Mouse (Mus musculus) heart, embryonic 10.5 days (tissue): ENCODE measurements around the gene 5530401A14Rik. TPM values are rescaled to one million over a fixed set of nuclear protein-coding genes. Genes with fewer than 3 reads are reported as not detected.

Experiments
- DNase-seq: peaks from one replicate; pipeline ENCODE4 v3.0.0-alpha.2; 2017; ENCODE audit warnings: low spot score
- H3K27ac ChIP-seq: fragments of 300-500 bp; sonication (generic); 2 replicates; pipeline ENCODE4 v1.5.1; 2016; ENCODE audit warnings: mild to moderate bottlenecking
- H3K27me3 ChIP-seq: fragments of 300-500 bp; sonication (generic); 2 replicates; pipeline ENCODE4 v1.6.1; 2016; ENCODE audit warnings: mild to moderate bottlenecking; ENCODE audit not compliant: poor library complexity, insufficient read depth, severe bottlenecking
- H3K36me3 ChIP-seq: fragments of 300-500 bp; sonication (generic); 2 replicates; pipeline ENCODE4 v1.6.1; 2016; ENCODE audit warnings: mild to moderate bottlenecking, moderate library complexity
- H3K4me1 ChIP-seq: fragments of 300-500 bp; sonication (generic); 2 replicates; pipeline ENCODE4 v1.6.1; 2016; ENCODE audit warnings: mild to moderate bottlenecking
- H3K4me3 ChIP-seq: fragments of 300-500 bp; sonication (generic); 2 replicates; pipeline ENCODE4 v1.5.1; 2016; ENCODE audit warnings: mild to moderate bottlenecking, moderate library complexity
- H3K9me3 ChIP-seq: fragments of 300-500 bp; sonication (generic); 2 replicates; pipeline ENCODE4 v1.6.1; 2016; ENCODE audit warnings: mild to moderate bottlenecking, moderate library complexity
- WGBS: fragments of 180-500 bp; shearing (Covaris S2); methylation state at CpG from one replicate; pipeline ENCODE4 v1.1.7; 2016; 5-methylcytosine and 5-hydroxymethylcytosine counted together
- polyA plus RNA-seq: library from polyadenylated mRNA; unstranded; fragments of >200 nt; fragmentation: Nextera tagmentation; extraction: Ambion mirVana; gene quantifications from 2 replicates; pipeline ENCODE4 v1.2.1, GENCODE M21; 2016

Gene 5530401A14Rik
- polyA plus RNA-seq, result not detected in 2 replicates

GRCm38 (mm10) chr11:81860250-81860972, at the start of gene 5530401A14Rik:
Gene 5530401A14Rik, plus strand, starts transcription at chr11:81860673.
- peaks cover 8% of the 10 kb centered on the region; the same call in 1 of the 2 replicates for H3K4me1 ChIP-seq
- no peaks in the 10 kb centered on the region for H3K9me3 ChIP-seq
- DNase-seq, result no peak
- H3K4me3 ChIP-seq, result no peak within 1 kb of the TSS
- H3K36me3 ChIP-seq, result no peaks in the 10 kb centered on the region
- no peaks in the 10 kb centered on the region for H3K27me3 ChIP-seq
- WGBS, result 54% methylated on average over 4 of the region's 4 CpGs
- H3K27ac ChIP-seq, result no peak within 1 kb of the TSS; the same call in 1 of the 2 replicates

- H3K27ac ChIP-seq, result no peak overlapping the region
- no peaks in the 10 kb centered on the region for H3K4me1 ChIP-seq
- DNase-seq, result no peak
- H3K4me3 ChIP-seq, result no peak overlapping the region
- no peaks in the 10 kb centered on the region for H3K9me3 ChIP-seq
- H3K27me3 ChIP-seq, result no peaks in the 10 kb centered on the region
- 93% methylated on average over 1 of the region's 1 CpGs for WGBS
- no peaks in the 10 kb centered on the region for H3K36me3 ChIP-seq
Measured at GRCm38 (mm10) chr11:81814816-81815215, 45.7 kb upstream of the 5530401A14Rik start.

DNA sequence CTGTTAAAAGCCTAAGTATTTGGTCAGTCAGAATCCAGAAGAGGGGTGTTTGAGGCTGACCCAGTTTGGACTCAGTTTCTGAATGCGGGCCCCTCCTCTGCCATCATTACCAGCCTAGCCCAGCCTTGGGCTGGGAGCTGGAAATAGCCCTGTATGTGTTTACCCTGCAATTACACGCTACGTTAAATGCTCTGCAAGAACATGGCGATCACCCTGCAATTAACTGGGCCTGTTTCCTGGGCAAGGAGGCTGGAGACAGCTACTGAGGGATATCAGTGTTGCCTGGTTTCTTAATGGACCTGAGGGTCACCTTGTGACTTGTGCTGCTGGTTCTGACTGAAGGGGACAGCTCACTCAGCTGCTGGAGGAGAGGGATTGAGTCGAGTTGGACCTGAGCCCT, 43.9 kb upstream of the 5530401A14Rik start:
- Histone ChIP-seq H3K9me3 (no peaks in the 10 kb centered on the region), H3K27ac (no peak overlapping the region), H3K36me3 (no peaks in the 10 kb centered on the region), H3K4me1 (no peaks in the 10 kb centered on the region), H3K27me3 (no peaks in the 10 kb centered on the region), H3K4me3 (no peak overlapping the region)
- no peak for DNase-seq
- 73% methylated on average over 5 of the region's 5 CpGs for WGBS

DNA sequence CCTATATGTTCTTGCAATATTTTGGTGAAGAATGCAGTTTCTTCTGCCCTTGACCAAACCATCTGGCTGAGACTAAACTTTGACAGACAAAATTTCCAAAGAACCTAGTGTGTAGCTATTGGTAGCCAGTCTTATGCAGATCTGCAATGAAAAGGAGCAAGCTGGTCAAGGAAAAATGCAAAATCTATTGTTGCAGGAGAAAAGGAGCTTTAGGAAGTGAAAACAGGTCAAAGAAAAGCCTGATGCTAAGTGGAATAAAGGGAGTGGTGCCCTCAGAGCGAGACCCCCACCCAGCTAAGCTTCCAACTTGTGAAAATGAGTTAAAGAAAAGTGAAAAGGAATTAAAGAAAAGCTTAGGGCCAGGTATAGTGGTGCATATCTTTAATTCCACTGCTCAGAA, 28.1 kb upstream of the 5530401A14Rik start:
- no peak for DNase-seq
- WGBS, result 62% methylated on average over 1 of the region's 1 CpGs
- no peaks in the 10 kb centered on the region for H3K36me3 ChIP-seq
- no peaks in the 10 kb centered on the region for H3K27me3 ChIP-seq
- no peak overlapping the region for H3K27ac ChIP-seq
- H3K4me1 ChIP-seq, result no peaks in the 10 kb centered on the region
- no peak overlapping the region for H3K4me3 ChIP-seq
- H3K9me3 ChIP-seq, result no peaks in the 10 kb centered on the region

DNA sequence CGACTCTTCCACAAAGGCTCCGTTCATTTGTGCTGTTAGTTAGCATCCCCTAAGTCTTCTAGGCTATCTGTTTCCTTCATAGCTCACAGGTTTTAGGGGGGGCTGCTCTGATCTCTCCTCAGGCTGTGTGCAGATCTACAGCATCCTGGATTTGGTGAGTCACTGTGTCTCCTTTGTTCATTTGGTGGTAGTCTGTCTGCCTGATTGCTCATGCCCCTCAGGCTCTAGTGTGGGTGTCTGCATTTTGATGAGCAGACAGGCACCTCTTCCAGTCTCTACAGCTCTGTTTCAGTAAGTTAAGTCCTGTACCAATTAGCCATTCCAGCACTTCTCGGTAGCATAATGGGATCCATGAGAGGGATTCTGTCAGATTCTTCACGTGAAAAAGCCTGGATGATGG, 22.0 kb upstream of the 5530401A14Rik start:
- Histone ChIP-seq H3K36me3 (no peaks in the 10 kb centered on the region), H3K9me3 (no peaks in the 10 kb centered on the region), H3K27ac (no peak overlapping the region), H3K4me3 (no peak overlapping the region), H3K4me1 (no peaks in the 10 kb centered on the region), H3K27me3 (no peaks in the 10 kb centered on the region)
- no peak for DNase-seq
- 78% methylated on average over 4 of the region's 4 CpGs for WGBS

DNA sequence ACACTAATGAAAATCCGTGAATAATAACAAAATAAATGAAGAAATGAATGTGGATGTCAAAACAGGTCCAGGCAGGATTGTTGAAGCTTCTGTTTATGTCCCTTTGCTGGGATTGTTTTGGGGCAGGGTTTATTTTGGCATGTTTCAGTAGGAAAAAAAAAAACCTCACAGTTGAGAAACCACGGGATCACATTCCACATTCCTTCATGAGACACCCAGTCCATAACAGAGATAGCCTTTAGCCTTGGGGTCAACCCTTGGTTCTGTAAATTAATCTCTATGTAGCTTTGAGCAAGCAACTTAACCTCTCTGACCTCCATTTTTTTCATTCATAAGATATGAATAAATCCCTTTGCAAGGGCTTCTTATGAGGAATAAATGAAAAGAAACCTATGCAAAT, 19.5 kb upstream of the 5530401A14Rik start:
- H3K27ac ChIP-seq, result no peak overlapping the region

GRCm38 (mm10) chr11:81845010-81845685, 15.3 kb upstream of the 5530401A14Rik start:
- Histone ChIP-seq H3K36me3 (no peaks in the 10 kb centered on the region), H3K27me3 (no peaks in the 10 kb centered on the region), H3K4me3 (no peak overlapping the region), H3K4me1 (no peaks in the 10 kb centered on the region), H3K27ac (no peak overlapping the region), H3K9me3 (no peaks in the 10 kb centered on the region)
- DNase-seq, result no peak
- WGBS, result 74% methylated on average over 5 of the region's 5 CpGs

More for the DNA sequence above, 19.5 kb upstream of the 5530401A14Rik start:
- Histone ChIP-seq H3K4me3 (no peak overlapping the region), H3K36me3 (no peaks in the 10 kb centered on the region), H3K4me1 (no peaks in the 10 kb centered on the region), H3K9me3 (no peaks in the 10 kb centered on the region), H3K27me3 (no peaks in the 10 kb centered on the region)
- no peak for DNase-seq
- 43% methylated on average over 2 of the region's 2 CpGs for WGBS

GRCm38 (mm10) chr11:81845686-81846036, 14.8 kb upstream of the 5530401A14Rik start:
- no peaks in the 10 kb centered on the region for H3K9me3 ChIP-seq
- no peak overlapping the region for H3K27ac ChIP-seq
- 75% methylated on average over 3 of the region's 3 CpGs for WGBS
- H3K4me1 ChIP-seq, result no peaks in the 10 kb centered on the region
- DNase-seq, result no peak
- no peak overlapping the region for H3K4me3 ChIP-seq
- no peaks in the 10 kb centered on the region for H3K36me3 ChIP-seq
- H3K27me3 ChIP-seq, result no peaks in the 10 kb centered on the region

DNA sequence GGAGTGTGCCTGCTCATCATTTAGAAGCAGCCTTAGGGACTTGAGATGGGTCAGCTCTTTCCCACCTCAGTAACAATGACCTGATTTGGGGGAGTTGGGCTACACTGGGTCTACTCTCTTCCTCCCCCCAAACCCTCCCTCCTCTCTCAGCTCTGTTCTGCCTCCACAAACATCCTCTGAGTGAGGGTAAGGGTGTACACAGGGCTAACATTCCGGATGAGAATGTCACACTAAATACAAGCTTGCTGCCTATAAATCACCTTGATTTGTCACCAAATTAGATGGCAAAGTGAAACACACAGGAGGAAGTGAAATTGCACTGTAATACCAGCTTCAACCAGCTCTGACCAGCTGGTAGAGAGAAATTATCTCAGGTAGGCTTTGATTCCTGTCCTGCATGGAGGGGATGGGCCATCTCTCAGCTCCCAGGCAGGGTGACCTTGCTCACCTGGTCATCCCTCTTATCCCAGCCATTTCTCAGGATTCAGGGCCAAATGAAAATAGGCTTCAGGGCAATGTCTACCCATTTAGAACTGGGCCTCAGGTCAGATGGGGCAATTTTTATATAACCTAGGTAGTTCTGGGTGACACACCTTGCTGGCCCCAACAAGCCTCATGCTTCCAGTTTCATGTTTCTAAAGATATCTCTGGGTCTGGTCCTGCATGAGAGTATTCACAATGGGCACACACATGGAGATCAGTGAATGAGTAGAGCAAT, 12.5 kb upstream of the 5530401A14Rik start:
- Histone ChIP-seq H3K9me3 (no peaks in the 10 kb centered on the region), H3K4me1 (no peaks in the 10 kb centered on the region), H3K4me3 (no peak overlapping the region), H3K27ac (no peak overlapping the region), H3K27me3 (no peaks in the 10 kb centered on the region), H3K36me3 (no peaks in the 10 kb centered on the region)
- no peak for DNase-seq
- WGBS, result 56% methylated on average over 1 of the region's 1 CpGs

- H3K27ac ChIP-seq, result no peak overlapping the region
- no peaks in the 10 kb centered on the region for H3K36me3 ChIP-seq
- 69% methylated on average over 10 of the region's 10 CpGs for WGBS
- H3K9me3 ChIP-seq, result no peaks in the 10 kb centered on the region
- no peaks in the 10 kb centered on the region for H3K27me3 ChIP-seq
- no peak overlapping the region for H3K4me3 ChIP-seq
- peaks cover 3% of the 10 kb centered on the region; the same call in 1 of the 2 replicates for H3K4me1 ChIP-seq
- no peak for DNase-seq
Measured at GRCm38 (mm10) chr11:81865661-81866382, 5.3 kb downstream of the 5530401A14Rik start.

- H3K36me3 ChIP-seq, result no peaks in the 10 kb centered on the region
- 30% methylated on average over 9 of the region's 9 CpGs for WGBS
- no peaks in the 10 kb centered on the region for H3K9me3 ChIP-seq
Measured at GRCm38 (mm10) chr11:81871506-81872213, 11.2 kb downstream of the 5530401A14Rik start.

DNA sequence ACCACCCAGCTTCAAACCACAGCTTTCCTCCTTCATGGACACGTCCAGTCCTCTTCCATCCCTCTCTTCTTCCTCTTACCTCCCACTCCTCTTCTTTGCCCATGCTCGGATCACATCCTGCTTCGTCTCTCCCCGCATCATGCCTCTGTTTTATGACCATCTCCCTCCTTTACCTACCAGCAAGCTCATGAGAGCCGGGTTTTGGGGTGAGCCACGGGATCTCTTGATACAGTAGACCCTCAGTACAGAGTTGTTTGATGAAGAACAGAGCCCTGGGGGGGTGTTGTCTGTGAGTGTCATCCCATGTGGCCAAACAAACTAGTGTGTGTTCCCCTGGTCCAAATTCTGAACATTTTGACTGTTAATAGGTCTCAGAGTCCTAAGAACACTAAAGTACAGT, 36.0 kb downstream of the 5530401A14Rik start:
- Histone ChIP-seq H3K27me3 (no peaks in the 10 kb centered on the region), H3K27ac (no peak overlapping the region), H3K9me3 (no peaks in the 10 kb centered on the region), H3K4me3 (no peak overlapping the region), H3K36me3 (no peaks in the 10 kb centered on the region), H3K4me1 (no peaks in the 10 kb centered on the region)
- WGBS, result 77% methylated on average over 6 of the region's 6 CpGs
- peak; percentile 55 for DNase-seq

More at GRCm38 (mm10) chr11:81871506-81872213, 11.2 kb downstream of the 5530401A14Rik start:
- no peak overlapping the region; the same call in 1 of the 2 replicates for H3K4me3 ChIP-seq
- DNase-seq, result no peak
- H3K27me3 ChIP-seq, result no peaks in the 10 kb centered on the region
- peaks cover 9% of the 10 kb centered on the region for H3K4me1 ChIP-seq
- no peak overlapping the region for H3K27ac ChIP-seq
